Mouse (Mus musculus): ENCODE data around the gene Rdh11.

- TF ChIP-seq USF1 (IDR thresholded peaks at IDR 0.05; ENCODE audit: low read depth) = no peak
- no peak for TF ChIP-seq MYOG (IDR thresholded peaks at IDR 0.05; ENCODE audit: control insufficient read depth in 1 of 3, insufficient read depth in 1 of 3, insufficient read length in 2 of 3, low read depth in 2 of 3)
- no peak for TF ChIP-seq CEBPB (IDR thresholded peaks at IDR 0.05; ENCODE audit: insufficient read depth, poor library complexity, severe bottlenecking)
- TF ChIP-seq MYOD1 (IDR thresholded peaks at IDR 0.05; ENCODE audit: control insufficient read depth in 1 of 3, insufficient read length in 2 of 3, low read depth in 2 of 3) = no peak
- no peak for TF ChIP-seq TCF12 (IDR thresholded peaks at IDR 0.05; ENCODE audit: insufficient read depth, poor library complexity, severe bottlenecking)
- TF ChIP-seq POLR2A (IDR thresholded peaks at IDR 0.05; ENCODE audit: insufficient read length, low read depth) = no peak
These were observed 55.1 kb downstream of the Rdh11 start for GRCm38 (mm10) chr12:79136949-79137348.
